Mouse (Mus musculus): Measurements from ENCODE around the gene Clcn2.

DNA sequence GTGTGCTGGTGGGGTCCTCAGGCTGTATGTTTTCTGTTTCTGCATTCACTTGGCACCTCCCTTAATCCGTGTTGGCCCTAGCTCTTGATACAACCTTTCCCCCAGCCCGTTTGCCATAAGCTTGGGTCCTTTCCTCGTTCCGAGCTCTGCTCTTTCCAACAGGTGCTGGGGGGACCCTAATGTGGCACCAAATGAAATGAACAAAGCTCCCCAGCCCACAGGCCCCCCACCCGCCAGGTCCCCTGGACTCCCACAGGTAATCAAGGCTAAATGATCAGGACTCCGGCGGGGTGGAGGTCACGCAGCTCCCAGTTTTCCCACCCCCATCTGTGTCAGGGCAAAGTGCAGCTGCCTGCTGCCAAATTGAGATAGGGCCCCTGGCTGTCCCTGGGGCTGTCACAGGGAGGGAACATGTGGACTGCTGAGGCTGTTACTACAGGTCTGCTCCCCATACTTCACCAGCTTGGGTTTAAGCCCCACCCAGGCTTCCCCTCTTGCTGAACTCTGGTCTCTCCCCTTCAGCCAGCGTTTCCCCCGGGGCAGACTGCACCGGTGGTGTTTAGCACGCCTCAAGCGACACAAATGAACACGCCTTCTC, 43.7 kb downstream of the Clcn2 start:
- no peak for TF ChIP-seq CTCF (IDR thresholded peaks at IDR 0.05; ENCODE audit: low read depth)
- TF ChIP-seq EP300 (IDR thresholded peaks at IDR 0.05; ENCODE audit: low read depth) = peak; percentile 60
